Mouse (Mus musculus) CH12.LX (cell line): Measurements from ENCODE around the gene Casp9. TPM values are rescaled to one million over a fixed set of nuclear protein-coding genes. Genes with fewer than 3 reads are reported as not detected.

ENCODE experiments used
- DNase-seq: peaks from one replicate; pipeline ENCODE4 v3.0.0-alpha.2; 2013; ENCODE audit errors: extremely low read depth
- H3K27ac ChIP-seq: 2 replicates; pipeline ENCODE4 v1.5.1; 2012; ENCODE audit warnings: low read depth, mild to moderate bottlenecking, control low read depth, moderate library complexity; ENCODE audit not compliant: insufficient read depth
- H3K27me3 ChIP-seq: replicated peaks from 2 replicates; pipeline ENCODE3; 2012; ENCODE audit warnings: inconsistent platforms
- H3K36me3 ChIP-seq, 2 experiments: replicated peaks in 1 of 2; 2 replicates each; pipeline versions ENCODE3 to v1.6.1; 2012; ENCODE audit warnings: inconsistent platforms in 1 of 2, low read length in 1 of 2, mild to moderate bottlenecking in 1 of 2, mixed read lengths in 1 of 2, moderate library complexity in 1 of 2; ENCODE audit not compliant: control insufficient read depth in 1 of 2, insufficient read depth in 1 of 2
- H3K4me1 ChIP-seq, 2 experiments: 2 replicates each; pipeline ENCODE4 v1.6.1; 2012; ENCODE audit warnings: inconsistent platforms in 1 of 2, moderate library complexity in 1 of 2; ENCODE audit not compliant: insufficient read depth in 2 of 2, control insufficient read depth in 1 of 2
- H3K4me2 ChIP-seq: 2 replicates; pipeline ENCODE4 v1.6.1; 2012; ENCODE audit warnings: low read depth, mild to moderate bottlenecking, control low read depth; ENCODE audit not compliant: poor library complexity, insufficient read depth, severe bottlenecking
- H3K4me3 ChIP-seq, 3 experiments: fragments of 150-350 bp in 1 of 3; sonication (generic) in 1 of 3; replicated peaks in 1 of 3; 2 replicates each; pipeline versions ENCODE3 to v1.5.1; 2011 to 2012; ENCODE audit warnings: low read depth in 2 of 3, low read length in 2 of 3, mild to moderate bottlenecking in 2 of 3, moderate library complexity in 2 of 3, control low read depth in 1 of 3, improper control_type of control experiment in 1 of 3, inconsistent platforms in 1 of 3, mixed read lengths in 1 of 3; ENCODE audit not compliant: poor library complexity in 1 of 3
- H3K79me2 ChIP-seq: replicated peaks from 2 replicates; pipeline ENCODE4 v1.6.1; 2012; ENCODE audit warnings: mild to moderate bottlenecking, moderate library complexity; ENCODE audit not compliant: control insufficient read depth, poor library complexity, insufficient read depth, severe bottlenecking; ENCODE audit errors: extremely low read depth
- H3K9ac ChIP-seq: 2 replicates; pipeline ENCODE4 v1.6.1; 2012; ENCODE audit warnings: low read depth, mild to moderate bottlenecking, control low read depth, moderate library complexity; ENCODE audit not compliant: insufficient read depth
- H3K9me3 ChIP-seq: replicated peaks from 2 replicates; pipeline ENCODE3; 2012; ENCODE audit warnings: low read length, inconsistent platforms, mixed read lengths
- BHLHE40 ChIP-seq: IDR thresholded peaks from 2 replicates; pipeline ENCODE4 v1.6.1; 2011; ENCODE audit warnings: mild to moderate bottlenecking, low read depth, low read length, improper control_type of control experiment
- CHD1 ChIP-seq: IDR thresholded peaks from 2 replicates; pipeline ENCODE4 v1.6.1; 2012; ENCODE audit warnings: low read depth, low read length, improper control_type of control experiment, inconsistent platforms
- CHD2 ChIP-seq: IDR thresholded peaks from 2 replicates; pipeline ENCODE4 v1.6.1; 2011; ENCODE audit warnings: low read length, improper control_type of control experiment
- CTCF ChIP-seq, 2 experiments: IDR thresholded peaks in 1 of 2; conservative IDR thresholded peaks in 1 of 2; 2 replicates each; pipeline ENCODE4 v1.5.1; 2011 to 2012; ENCODE audit warnings: low read depth in 2 of 2, low read length in 2 of 2, improper control_type of control experiment in 1 of 2, inconsistent platforms in 1 of 2, mild to moderate bottlenecking in 1 of 2, moderate library complexity in 1 of 2
- E2F4 ChIP-seq: IDR thresholded peaks from 2 replicates; pipeline ENCODE4 v1.6.1; 2011; ENCODE audit warnings: low read depth, low read length, improper control_type of control experiment; ENCODE audit not compliant: insufficient replicate concordance
- ELF1 ChIP-seq: IDR thresholded peaks from 2 replicates; pipeline ENCODE4 v1.6.1; 2014; ENCODE audit warnings: low read depth, mild to moderate bottlenecking, inconsistent platforms, low read length, improper control_type of control experiment
- EP300 ChIP-seq: IDR thresholded peaks from 2 replicates; pipeline ENCODE4 v1.6.1; 2011; ENCODE audit warnings: low read length, improper control_type of control experiment
- ETS1 ChIP-seq: conservative IDR thresholded peaks from 2 replicates; pipeline ENCODE4 v1.6.1; 2012; ENCODE audit warnings: low read depth, mild to moderate bottlenecking, inconsistent platforms, low read length, improper control_type of control experiment, moderate library complexity
- GABPA ChIP-seq: IDR thresholded peaks from 2 replicates; pipeline ENCODE4 v1.6.1; 2012; ENCODE audit warnings: low read depth, low read length, improper control_type of control experiment, inconsistent platforms; ENCODE audit not compliant: insufficient replicate concordance
- HCFC1 ChIP-seq: IDR thresholded peaks from 2 replicates; pipeline ENCODE4 v1.6.1; 2012; ENCODE audit warnings: low read depth, mild to moderate bottlenecking, inconsistent platforms, low read length, improper control_type of control experiment
- IRF4 ChIP-seq: IDR thresholded peaks from 2 replicates; pipeline ENCODE4 v1.6.1; 2014; ENCODE audit warnings: low read depth, mild to moderate bottlenecking, inconsistent platforms, low read length, improper control_type of control experiment
- JUN ChIP-seq: IDR thresholded peaks from 2 replicates; pipeline ENCODE4 v1.6.1; 2011; ENCODE audit warnings: low read depth, mild to moderate bottlenecking, low read length, improper control_type of control experiment, moderate library complexity; ENCODE audit not compliant: insufficient read depth
- JUND ChIP-seq: conservative IDR thresholded peaks from 2 replicates; pipeline ENCODE4 v1.6.1; 2011; ENCODE audit warnings: low read depth, low read length, improper control_type of control experiment
- KAT2A ChIP-seq: IDR thresholded peaks from 2 replicates; pipeline ENCODE4 v1.6.1; 2012; ENCODE audit warnings: low read length, improper control_type of control experiment, inconsistent platforms; ENCODE audit not compliant: insufficient replicate concordance
- MAFK ChIP-seq: IDR thresholded peaks from 2 replicates; pipeline ENCODE4 v1.6.1; 2011; ENCODE audit warnings: low read length, improper control_type of control experiment; ENCODE audit not compliant: insufficient replicate concordance
- MAX ChIP-seq: IDR thresholded peaks from 2 replicates; pipeline ENCODE4 v1.6.1; 2011; ENCODE audit warnings: low read length, improper control_type of control experiment
- MAZ ChIP-seq: IDR thresholded peaks from 2 replicates; pipeline ENCODE4 v1.6.1; 2012; ENCODE audit warnings: low read depth, mild to moderate bottlenecking, inconsistent platforms, low read length, improper control_type of control experiment, moderate library complexity
- MEF2A ChIP-seq: IDR thresholded peaks from 2 replicates; pipeline ENCODE4 v1.6.1; 2014; ENCODE audit warnings: low read depth, mild to moderate bottlenecking, inconsistent platforms, low read length, improper control_type of control experiment, borderline replicate concordance
- MXI1 ChIP-seq: IDR thresholded peaks from 2 replicates; pipeline ENCODE4 v1.6.1; 2011; ENCODE audit warnings: mild to moderate bottlenecking, low read depth, low read length, improper control_type of control experiment
- MYC ChIP-seq: IDR thresholded peaks from 2 replicates; pipeline ENCODE4 v1.6.1; 2011; ENCODE audit warnings: low read depth, mild to moderate bottlenecking, improper control_type of control experiment, low read length
- NELFE ChIP-seq: IDR thresholded peaks from 2 replicates; pipeline ENCODE4 v1.6.1; 2011; ENCODE audit warnings: low read depth, low read length, improper control_type of control experiment
- NRF1 ChIP-seq: IDR thresholded peaks from 2 replicates; pipeline ENCODE4 v1.6.1; 2014; ENCODE audit warnings: low read depth, mild to moderate bottlenecking, inconsistent platforms, low read length, improper control_type of control experiment, moderate library complexity
- PAX5 ChIP-seq: IDR thresholded peaks from 2 replicates; pipeline ENCODE4 v1.6.1; 2012; ENCODE audit warnings: low read length, inconsistent platforms, mixed read lengths
- POLR2A ChIP-seq: IDR thresholded peaks from 2 replicates; pipeline ENCODE4 v1.6.1; 2011; ENCODE audit warnings: low read depth, mild to moderate bottlenecking, improper control_type of control experiment, low read length
- POLR2AphosphoS2 ChIP-seq: IDR thresholded peaks from 2 replicates; pipeline ENCODE4 v1.6.1; 2011; ENCODE audit warnings: low read depth, low read length, improper control_type of control experiment
- RAD21 ChIP-seq: IDR thresholded peaks from 2 replicates; pipeline ENCODE4 v1.6.1; 2011; ENCODE audit warnings: low read depth, mild to moderate bottlenecking, low read length, improper control_type of control experiment, moderate library complexity
- RCOR1 ChIP-seq: conservative IDR thresholded peaks from 2 replicates; pipeline ENCODE4 v1.6.1; 2012; ENCODE audit warnings: low read depth, mild to moderate bottlenecking, inconsistent platforms, low read length, improper control_type of control experiment
- SIN3A ChIP-seq: IDR thresholded peaks from 2 replicates; pipeline ENCODE4 v1.6.1; 2012; ENCODE audit warnings: low read length, improper control_type of control experiment, inconsistent platforms
- SMC3 ChIP-seq: IDR thresholded peaks from 2 replicates; pipeline ENCODE4 v1.6.1; 2011; ENCODE audit warnings: low read depth, low read length, improper control_type of control experiment
- TBP ChIP-seq: conservative IDR thresholded peaks from 2 replicates; pipeline ENCODE4 v1.6.1; 2011; ENCODE audit warnings: low read depth, low read length, improper control_type of control experiment
- TCF12 ChIP-seq: IDR thresholded peaks from 2 replicates; pipeline ENCODE4 v1.6.1; 2014; ENCODE audit warnings: low read depth, mild to moderate bottlenecking, inconsistent platforms, low read length, improper control_type of control experiment
- UBTF ChIP-seq: IDR thresholded peaks from 2 replicates; pipeline ENCODE4 v1.6.1; 2012; ENCODE audit warnings: low read depth, mild to moderate bottlenecking, inconsistent platforms, low read length, improper control_type of control experiment, moderate library complexity
- USF1 ChIP-seq: IDR thresholded peaks from 2 replicates; pipeline ENCODE4 v1.6.1; 2014; ENCODE audit warnings: low read depth, mild to moderate bottlenecking, inconsistent platforms, low read length, improper control_type of control experiment
- USF2 ChIP-seq: conservative IDR thresholded peaks from 2 replicates; pipeline ENCODE4 v1.6.1; 2011; ENCODE audit warnings: low read depth, low read length, improper control_type of control experiment
- ZC3H11A ChIP-seq: IDR thresholded peaks from 2 replicates; pipeline ENCODE4 v1.6.1; 2012; ENCODE audit warnings: low read depth, mild to moderate bottlenecking, inconsistent platforms, low read length, improper control_type of control experiment
- ZKSCAN1 ChIP-seq: IDR thresholded peaks from 2 replicates; pipeline ENCODE4 v1.6.1; 2012; ENCODE audit warnings: low read depth, inconsistent platforms, low read length, improper control_type of control experiment, borderline replicate concordance
- ZMIZ1 ChIP-seq: IDR thresholded peaks from 2 replicates; pipeline ENCODE4 v1.6.1; 2012; ENCODE audit warnings: low read depth, mild to moderate bottlenecking, inconsistent platforms, low read length, improper control_type of control experiment
- ZNF384 ChIP-seq: IDR thresholded peaks from 2 replicates; pipeline ENCODE4 v1.6.1; 2012; ENCODE audit warnings: low read depth, low read length, improper control_type of control experiment, inconsistent platforms
- dilution Hi-C: fragments of 300-500 bp; cut with MboI; formaldehyde crosslinking; loops from 2 replicates; pipeline ENCODE4 v1.14.3; 2020; ENCODE audit warnings: low sequenced_read_pairs; ENCODE audit not compliant: extremely low pct_unique_long_range_greater_than_20kb, extremely low pct_ligation_motif_present
- in situ Hi-C: fragments of 300-500 bp; cut with MboI; formaldehyde crosslinking; loops from 3 replicates; pipeline ENCODE4 v1.14.3; 2019; ENCODE audit warnings: low sequenced_read_pairs, low pct_ligation_motif_present, low pct_unique_long_range_greater_than_20kb, mixed read lengths
- polyA plus RNA-seq: library from polyadenylated mRNA; unstranded; fragments of >175 nt; gene quantifications from 2 replicates; pipeline ENCODE4 v1.2.1, GENCODE M21; 2012; ENCODE audit warnings: low read depth; ENCODE audit not compliant: insufficient read length
- total RNA-seq, 2 experiments: library from RNA; depleted of rRNA; stranded (reverse); fragments of 300-350 nt in 1 of 2; fragments of >200 nt in 1 of 2; gene quantifications; 2 replicates each; pipeline ENCODE4 v1.2.3; 2012 to 2014

Gene Casp9
- total and polyA plus RNA-seq, 3 experiments: 5.2 to 15.3 (median 14.5) TPM

DNA sequence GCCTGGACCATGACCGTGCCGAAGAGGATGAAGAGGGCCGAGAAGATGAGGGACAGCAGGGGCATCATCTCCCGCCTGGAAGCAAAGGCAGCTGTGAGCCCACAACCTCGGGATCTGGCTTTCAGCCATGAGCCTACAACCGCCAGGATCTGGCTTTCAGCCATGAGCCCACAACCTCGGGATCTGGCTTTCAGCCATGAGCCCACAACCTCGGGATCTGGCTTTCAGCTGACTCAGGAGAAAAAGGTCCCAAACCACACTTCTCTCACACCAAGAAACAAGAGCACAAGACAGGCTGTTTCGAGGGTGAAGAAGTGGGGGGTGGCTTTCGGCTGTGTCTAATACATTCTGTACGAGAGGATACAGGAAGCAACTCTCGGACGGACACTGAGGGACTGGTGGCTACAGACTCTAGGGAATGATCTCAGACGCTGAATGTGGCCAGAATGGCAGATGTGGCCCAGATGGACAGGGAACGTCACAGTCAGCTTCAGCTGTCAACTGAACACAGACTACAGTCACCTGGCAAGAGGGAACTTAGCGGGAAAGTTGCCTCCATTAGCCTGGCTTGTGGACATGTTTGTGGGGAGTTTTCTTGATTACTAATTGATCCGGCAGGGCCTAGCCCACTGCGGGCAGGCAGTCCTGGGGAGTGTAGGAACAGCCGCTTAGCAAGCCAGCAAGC, 26.6 kb upstream of the Casp9 start:
- DNase-seq: peak; percentile 78
- TF ChIP-seq ETS1: no peak; the same call in 1 of the 2 replicates
- no peak for TF ChIP-seq EP300
- no peak for TF ChIP-seq RCOR1
- no peak for TF ChIP-seq NRF1
- TF ChIP-seq MYC: no peak
- TF ChIP-seq MAFK: peak; percentile 91
- peak; percentile 27; the same call in 1 of the 2 replicates for TF ChIP-seq CHD2
- TF ChIP-seq HCFC1: no peak
- TF ChIP-seq UBTF: no peak
- TF ChIP-seq POLR2AphosphoS2: no peak
- no peak for TF ChIP-seq GABPA
- no peak for TF ChIP-seq E2F4
- 0 out of 2 replicates have a peak, but pooled peaks have one; percentile 12 for TF ChIP-seq NELFE
- no peak for TF ChIP-seq ZMIZ1
- no peak for TF ChIP-seq TBP
- TF ChIP-seq USF2: no peak
- TF ChIP-seq MAX: no peak; the same call in 1 of the 2 replicates
- peak; percentile 22; the same call in 1 of the 2 replicates for TF ChIP-seq TCF12
- no peak for TF ChIP-seq MEF2A
- TF ChIP-seq JUN: no peak
- no peak for TF ChIP-seq ELF1
- no peak; the same call in 1 of the 2 replicates for TF ChIP-seq POLR2A
- peak; percentile 13; the same call in 1 of the 2 replicates for TF ChIP-seq ZNF384
- TF ChIP-seq SIN3A: peak; percentile 91
- TF ChIP-seq CHD1: no peak
- TF ChIP-seq BHLHE40: no peak
- TF ChIP-seq ZKSCAN1: no peak
- TF ChIP-seq MXI1: peak; percentile 61; the same call in 1 of the 2 replicates
- no peak for TF ChIP-seq CTCF (conservative IDR thresholded peaks at IDR 0.05 in 1 of 2, IDR thresholded peaks at IDR 0.05 in 1 of 2; ENCODE audit: low read depth in 2 of 2, low read length in 2 of 2)
- no peak for TF ChIP-seq RAD21
- no peak for TF ChIP-seq JUND
- peak; percentile 19; the same call in 1 of the 2 replicates for TF ChIP-seq MAZ
- TF ChIP-seq KAT2A: no peak
- no peak for TF ChIP-seq IRF4
- TF ChIP-seq USF1: no peak
- TF ChIP-seq SMC3: no peak
- TF ChIP-seq PAX5: no peak
- no peak for TF ChIP-seq ZC3H11A
- H3K36me3 ChIP-seq: peaks cover 52 to 85% of the 10 kb centered on the region in 2 experiments
- peak overlapping the region in 1 of 3 experiments; percentile 1 for H3K4me3 ChIP-seq
- no peaks in the 10 kb centered on the region for H3K79me2 ChIP-seq
- in situ Hi-C loops (no loop called here), dilution Hi-C loops (no loop called here)
- H3K4me2 ChIP-seq: peak overlapping the region; percentile 18
- peak overlapping the region; percentile 62 for H3K27ac ChIP-seq
- H3K9ac ChIP-seq: peak overlapping the region; percentile 41
- H3K9me3 ChIP-seq: no peaks in the 10 kb centered on the region
- H3K27me3 ChIP-seq: no peaks in the 10 kb centered on the region
- peaks cover 23 to 60% of the 10 kb centered on the region in 2 experiments for H3K4me1 ChIP-seq
